Mouse (Mus musculus) thymus, adult 2 months (tissue): ENCODE measurements at regions not wholly inside any gene's neighbourhood (a gene's known extent, or its start where the extent isn't known, plus 50 kb on each side); places are given as distances from the start of the nearest gene placed in this dataset.

Source experiments
- CTCF ChIP-seq: fragments of 200-500 bp; IDR thresholded peaks from 2 replicates; pipeline ENCODE4 v1.5.1; 2012; ENCODE audit warnings: mild to moderate bottlenecking, control low read depth, low read length, moderate library complexity, borderline replicate concordance; ENCODE audit not compliant: control insufficient read depth, poor library complexity, insufficient read depth; ENCODE audit errors: extremely low read depth
- POLR2A ChIP-seq: fragments of 200-500 bp; IDR thresholded peaks from 2 replicates; pipeline ENCODE4 v1.6.1; 2012; ENCODE audit warnings: mild to moderate bottlenecking, low read length, control low read depth, moderate library complexity; ENCODE audit not compliant: control insufficient read depth, poor library complexity, insufficient read depth; ENCODE audit errors: extremely low read depth

DNA sequence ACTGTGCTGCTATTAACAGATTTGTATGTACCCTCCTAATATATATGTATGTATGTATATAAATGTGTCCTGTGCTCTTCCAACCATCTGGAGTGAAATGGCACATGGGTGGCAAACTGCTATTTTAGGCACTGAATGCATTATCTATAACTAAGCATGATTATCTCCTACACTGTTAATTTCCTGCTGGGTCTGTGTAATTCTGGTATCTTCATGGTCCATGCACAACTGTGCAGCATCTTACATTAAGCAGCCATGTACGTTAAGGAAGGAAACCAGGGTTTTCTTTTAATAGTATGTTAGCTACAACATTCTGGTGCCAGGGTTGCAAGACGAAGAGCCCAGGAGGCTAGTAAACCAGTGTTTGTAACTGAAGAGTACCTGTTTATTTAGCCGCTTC is 521.3 kb downstream of the Efnb2 start:
- no peak for TF ChIP-seq CTCF
- TF ChIP-seq POLR2A: no peak
